Mouse (Mus musculus) liver, embryonic 11.5 days (tissue): ENCODE data around the gene Uap1. TPM values are rescaled to one million over a fixed set of nuclear protein-coding genes. Genes with fewer than 3 reads are reported as not detected.

Experiments
- ATAC-seq: fragments of 200-750 bp; cut with Nextera tagmentation; replicated peaks from 2 replicates; pipeline ENCODE4 v1.8.0; 2017; ENCODE audit warnings: moderate number of reproducible peaks, mild to moderate bottlenecking, moderate TSS enrichment, moderate library complexity; ENCODE audit not compliant: low FRiP score
- DNase-seq: peaks from one replicate; pipeline ENCODE4 v3.0.0-alpha.2; 2017; ENCODE audit warnings: low spot score
- H3K27ac ChIP-seq: fragments of 300-500 bp; sonication (generic); 2 replicates; pipeline ENCODE4 v1.5.1; 2014; ENCODE audit warnings: mild to moderate bottlenecking, low read depth, low read length, control low read depth
- H3K27me3 ChIP-seq: fragments of 300-500 bp; sonication (generic); replicated peaks from 2 replicates; pipeline ENCODE4 v1.6.1; 2014; ENCODE audit warnings: low read length, mixed read lengths; ENCODE audit not compliant: control insufficient read depth, insufficient read depth
- H3K36me3 ChIP-seq: fragments of 300-500 bp; sonication (generic); 2 replicates; pipeline ENCODE4 v1.6.1; 2014; ENCODE audit warnings: mild to moderate bottlenecking, low read length, moderate library complexity, mixed read lengths; ENCODE audit not compliant: control insufficient read depth, insufficient read depth
- H3K4me1 ChIP-seq: fragments of 300-500 bp; sonication (generic); replicated peaks from 2 replicates; pipeline ENCODE4 v1.6.1; 2014; ENCODE audit warnings: low read length, mixed read lengths; ENCODE audit not compliant: control insufficient read depth, insufficient read depth
- H3K4me2 ChIP-seq: fragments of 300-500 bp; sonication (generic); 2 replicates; pipeline ENCODE4 v1.6.1; 2014; ENCODE audit warnings: mild to moderate bottlenecking, control low read depth, moderate library complexity
- H3K4me3 ChIP-seq: fragments of 300-500 bp; sonication (generic); 2 replicates; pipeline ENCODE4 v1.5.1; 2014; ENCODE audit warnings: low read depth, low read length, control low read depth
- H3K9ac ChIP-seq: fragments of 300-500 bp; sonication (generic); 2 replicates; pipeline ENCODE4 v1.6.1; 2014; ENCODE audit warnings: low read depth, low read length, control low read depth
- H3K9me3 ChIP-seq: fragments of 300-500 bp; sonication (generic); 2 replicates; pipeline ENCODE4 v1.6.1; 2016; ENCODE audit warnings: low read length, inconsistent platforms, mixed read lengths; ENCODE audit not compliant: control insufficient read depth
- WGBS: fragments of 180-500 bp; shearing (Covaris S2); extraction: QIAGEN DNeasy Blood & Tissue Kit; methylation state at CpG from one replicate; pipeline ENCODE4 v1.1.7; 2014; 5-methylcytosine and 5-hydroxymethylcytosine counted together
- polyA plus RNA-seq: library from polyadenylated mRNA; unstranded; fragments of >200 nt; fragmentation: Nextera tagmentation; extraction: Ambion mirVana; gene quantifications from 2 replicates; pipeline ENCODE4 v1.2.1, GENCODE M21; 2014

Gene Uap1
- polyA plus RNA-seq, 1 experiment from 2014 or later: 60.0 TPM

- WGBS: 78% methylated on average over 3 of the region's 3 CpGs
- Histone ChIP-seq H3K27ac (no peak overlapping the region), H3K9ac (no peak overlapping the region), H3K36me3 (peaks cover 16% of the 10 kb centered on the region; the same call in 1 of the 2 replicates), H3K4me2 (no peak overlapping the region), H3K4me1 (no peaks in the 10 kb centered on the region), H3K4me3 (no peak overlapping the region), H3K9me3 (no peaks in the 10 kb centered on the region), H3K27me3 (no peaks in the 10 kb centered on the region)
- no peak for ATAC-seq
- DNase-seq: no peak
Observed at GRCm38 (mm10) chr1:170160397-170160938, 14.3 kb downstream of the Uap1 start.

DNA sequence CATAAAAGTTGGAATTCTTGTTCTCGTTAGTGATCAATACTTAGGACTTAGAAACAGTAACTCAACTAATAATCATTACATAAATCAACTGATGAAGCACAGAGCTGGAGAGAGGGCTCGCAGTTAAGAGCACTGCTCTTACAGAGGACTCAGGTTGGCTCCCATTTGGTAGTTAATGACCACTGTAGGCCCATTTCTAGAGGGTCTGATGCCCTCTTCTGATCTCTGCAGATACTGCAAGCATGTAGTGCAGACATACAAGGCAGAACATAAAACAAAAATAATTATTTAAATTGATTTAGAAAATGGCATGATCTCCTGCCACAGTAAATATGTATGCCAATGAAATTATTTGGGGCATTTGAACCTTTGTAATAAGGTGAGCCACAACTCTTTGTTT lies 15.1 kb downstream of the Uap1 start:
- H3K4me1 ChIP-seq: no peaks in the 10 kb centered on the region
- DNase-seq: no peak
- ATAC-seq: no peak
- WGBS: 83% methylated on average over 2 of the region's 2 CpGs
- no peaks in the 10 kb centered on the region for H3K27me3 ChIP-seq
- H3K4me3 ChIP-seq: no peak overlapping the region
- H3K9me3 ChIP-seq: no peaks in the 10 kb centered on the region
- no peak overlapping the region for H3K27ac ChIP-seq
- no peak overlapping the region for H3K9ac ChIP-seq
- peaks cover 18% of the 10 kb centered on the region; the same call in 1 of the 2 replicates for H3K36me3 ChIP-seq
- no peak overlapping the region for H3K4me2 ChIP-seq

- H3K9me3 ChIP-seq: no peaks in the 10 kb centered on the region
- H3K4me2 ChIP-seq: no peak overlapping the region
- WGBS: 91% methylated on average over 5 of the region's 5 CpGs
- H3K36me3 ChIP-seq: peaks cover 13% of the 10 kb centered on the region; the same call in 1 of the 2 replicates
- H3K9ac ChIP-seq: no peak overlapping the region
- no peak overlapping the region for H3K4me3 ChIP-seq
- H3K27me3 ChIP-seq: no peaks in the 10 kb centered on the region
- DNase-seq: no peak
- no peaks in the 10 kb centered on the region for H3K4me1 ChIP-seq
- ATAC-seq: no peak
- no peak overlapping the region for H3K27ac ChIP-seq
Observed at GRCm38 (mm10) chr1:170155761-170156160, 19.0 kb downstream of the Uap1 start.

DNA sequence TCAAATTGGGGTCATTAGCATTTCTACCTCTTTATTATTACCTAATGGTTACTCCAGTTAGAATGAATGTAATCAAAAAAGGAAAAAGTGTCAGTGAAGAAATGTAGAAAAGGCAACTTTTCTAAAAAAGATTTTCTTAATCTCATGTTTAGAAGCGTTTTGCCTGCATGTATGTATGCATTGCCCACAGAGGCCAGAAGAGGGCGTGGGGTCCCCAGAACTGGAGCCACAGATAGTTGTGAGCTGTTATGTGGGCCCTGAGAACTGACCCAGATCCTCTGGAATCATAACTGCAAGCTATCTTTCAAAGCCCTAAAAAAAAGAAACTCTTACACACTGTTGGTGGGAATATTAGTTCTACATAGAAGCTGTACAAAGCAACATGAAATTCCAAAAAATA lies 19.5 kb downstream of the Uap1 start:
- Histone ChIP-seq H3K4me3 (no peak overlapping the region), H3K27me3 (no peaks in the 10 kb centered on the region), H3K9me3 (no peaks in the 10 kb centered on the region), H3K36me3 (peaks cover 13% of the 10 kb centered on the region; the same call in 1 of the 2 replicates), H3K27ac (no peak overlapping the region), H3K4me1 (no peaks in the 10 kb centered on the region), H3K4me2 (no peak overlapping the region), H3K9ac (no peak overlapping the region)
- WGBS: 74% methylated on average over 2 of the region's 2 CpGs
- DNase-seq (no peak), ATAC-seq (no peak)

DNA sequence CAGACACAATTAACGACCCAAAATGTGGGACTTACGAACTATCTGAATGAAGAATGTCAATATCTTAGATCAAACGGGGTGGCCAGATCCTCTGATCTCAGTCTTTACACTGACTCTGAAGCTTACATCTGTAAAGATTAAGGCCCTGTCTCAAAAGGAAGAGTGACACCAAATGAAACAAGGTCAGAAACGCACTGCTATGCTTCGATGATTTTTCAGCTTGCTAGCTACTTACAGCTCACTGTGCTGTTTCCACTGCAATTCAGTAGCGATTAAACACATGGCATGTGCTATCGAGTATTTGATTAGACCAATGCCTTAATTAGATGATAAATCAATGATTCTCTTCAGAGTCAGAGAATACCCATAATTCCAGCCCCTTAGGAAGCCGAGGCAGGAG lies 20.8 kb downstream of the Uap1 start:
- peaks cover 3% of the 10 kb centered on the region; the same call in 1 of the 2 replicates for H3K4me1 ChIP-seq
- H3K9me3 ChIP-seq: no peaks in the 10 kb centered on the region
- peaks cover 17% of the 10 kb centered on the region for H3K36me3 ChIP-seq
- no peak overlapping the region for H3K4me3 ChIP-seq
- no peak overlapping the region for H3K9ac ChIP-seq
- H3K4me2 ChIP-seq: no peak overlapping the region
- DNase-seq: no peak
- 89% methylated on average over 8 of the region's 8 CpGs for WGBS
- H3K27ac ChIP-seq: no peak overlapping the region
- no peak for ATAC-seq
- H3K27me3 ChIP-seq: no peaks in the 10 kb centered on the region

- 91% methylated on average over 2 of the region's 2 CpGs for WGBS
- ATAC-seq: no peak
Observed at GRCm38 (mm10) chr1:170152552-170152951, 22.2 kb downstream of the Uap1 start.

GRCm38 (mm10) chr1:170150870-170151269 lies 23.9 kb downstream of the Uap1 start:
- H3K4me2 ChIP-seq: no peak overlapping the region
- 91% methylated on average over 6 of the region's 6 CpGs for WGBS

More at GRCm38 (mm10) chr1:170152552-170152951, 22.2 kb downstream of the Uap1 start:
- H3K4me1 ChIP-seq: peaks cover 9% of the 10 kb centered on the region; the same call in 1 of the 2 replicates
- no peaks in the 10 kb centered on the region for H3K27me3 ChIP-seq
- H3K9ac ChIP-seq: no peak overlapping the region
- H3K36me3 ChIP-seq: peaks cover 12% of the 10 kb centered on the region
- no peak overlapping the region for H3K4me2 ChIP-seq
- H3K9me3 ChIP-seq: no peaks in the 10 kb centered on the region
- H3K4me3 ChIP-seq: no peak overlapping the region
- no peak overlapping the region for H3K27ac ChIP-seq
- DNase-seq: no peak

GRCm38 (mm10) chr1:170149756-170150155 lies 25.0 kb downstream of the Uap1 start:
- Histone ChIP-seq H3K36me3 (peaks cover 5% of the 10 kb centered on the region; the same call in 1 of the 2 replicates), H3K4me2 (no peak overlapping the region), H3K9me3 (no peaks in the 10 kb centered on the region), H3K9ac (no peak overlapping the region), H3K4me1 (peaks cover 13% of the 10 kb centered on the region; the same call in 1 of the 2 replicates), H3K27ac (no peak overlapping the region), H3K4me3 (no peak overlapping the region), H3K27me3 (no peaks in the 10 kb centered on the region)
- no peak for ATAC-seq
- no peak for DNase-seq
- WGBS: 76% methylated on average over 4 of the region's 4 CpGs

More at GRCm38 (mm10) chr1:170150870-170151269, 23.9 kb downstream of the Uap1 start:
- DNase-seq (no peak), ATAC-seq (no peak)
- no peak overlapping the region for H3K27ac ChIP-seq
- H3K4me3 ChIP-seq: no peak overlapping the region
- H3K9me3 ChIP-seq: no peaks in the 10 kb centered on the region
- peaks cover 9% of the 10 kb centered on the region; the same call in 1 of the 2 replicates for H3K36me3 ChIP-seq
- peaks cover 13% of the 10 kb centered on the region; the same call in 1 of the 2 replicates for H3K4me1 ChIP-seq
- no peaks in the 10 kb centered on the region for H3K27me3 ChIP-seq
- H3K9ac ChIP-seq: no peak overlapping the region

DNA sequence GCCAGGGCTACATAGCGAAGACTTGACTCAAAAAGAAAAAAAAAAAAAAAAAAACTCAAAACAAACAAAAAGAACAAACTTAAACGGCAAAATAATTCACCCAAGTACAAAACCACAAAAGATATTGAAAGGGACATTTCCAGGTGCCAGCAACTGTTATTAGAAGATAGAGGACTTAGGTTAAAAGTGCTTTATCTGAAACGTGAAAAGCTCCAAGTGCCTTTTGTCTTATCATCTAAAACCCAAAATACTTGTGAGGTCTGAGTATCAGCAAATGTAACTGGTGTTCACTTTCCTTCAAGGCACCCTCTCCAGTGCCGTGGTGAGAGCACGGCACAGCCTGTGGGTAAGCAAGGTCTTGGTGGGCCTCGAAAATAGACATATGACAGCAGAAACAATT lies 26.2 kb downstream of the Uap1 start:
- no peak overlapping the region for H3K4me3 ChIP-seq
- peak overlapping the region; percentile 80 for H3K27ac ChIP-seq
- DNase-seq (no peak), ATAC-seq (peak; percentile 87)
- H3K9me3 ChIP-seq: no peaks in the 10 kb centered on the region
- peak overlapping the region; percentile 35 for H3K4me2 ChIP-seq
- H3K36me3 ChIP-seq: peaks cover 5% of the 10 kb centered on the region; the same call in 1 of the 2 replicates
- H3K27me3 ChIP-seq: no peaks in the 10 kb centered on the region
- WGBS: 55% methylated on average over 6 of the region's 6 CpGs
- no peak overlapping the region for H3K9ac ChIP-seq
- H3K4me1 ChIP-seq: peaks cover 13% of the 10 kb centered on the region; the same call in 1 of the 2 replicates
